Mouse (Mus musculus) cerebellum, adult 9-10 months (tissue): ENCODE measurements around the gene Tex19.2.

ENCODE experiments used
- DNase-seq: peaks from one replicate; pipeline ENCODE4 v3.0.0; 2022

The Tex19.2 gene

GRCm38 (mm10) chr11:121118577-121118976, at the start of gene Tex19.2:
TSS of gene Tex19.2 (minus strand) at chr11:121118677.
- no peak for DNase-seq

- no peak for DNase-seq
Measured at GRCm38 (mm10) chr11:121163751-121164150, 45.3 kb upstream of the Tex19.2 start.

DNA sequence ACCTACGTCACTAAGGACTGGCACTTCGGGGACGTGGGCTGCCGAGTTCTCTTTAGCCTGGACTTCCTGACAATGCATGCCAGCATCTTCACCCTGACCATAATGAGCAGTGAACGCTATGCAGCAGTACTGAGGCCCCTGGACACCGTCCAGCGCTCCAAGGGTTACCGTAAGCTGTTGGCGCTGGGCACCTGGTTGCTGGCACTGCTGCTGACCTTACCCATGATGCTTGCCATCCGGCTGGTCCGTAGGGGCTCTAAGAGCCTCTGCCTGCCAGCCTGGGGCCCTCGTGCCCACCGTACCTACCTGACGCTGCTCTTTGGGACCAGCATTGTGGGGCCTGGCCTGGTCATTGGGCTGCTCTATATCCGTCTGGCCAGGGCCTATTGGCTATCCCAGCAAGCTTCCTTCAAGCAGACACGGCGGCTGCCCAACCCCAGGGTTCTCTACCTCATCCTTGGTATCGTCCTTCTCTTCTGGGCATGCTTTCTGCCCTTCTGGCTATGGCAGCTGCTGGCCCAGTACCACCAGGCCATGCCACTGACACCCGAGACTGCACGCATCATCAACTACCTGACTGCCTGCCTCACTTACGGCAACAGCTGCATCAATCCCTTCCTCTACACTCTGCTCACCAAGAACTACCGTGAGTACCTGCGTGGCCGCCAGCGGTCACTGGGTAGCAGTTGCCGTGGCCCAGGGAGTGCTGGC, 42.3 kb upstream of the Tex19.2 start:
- DNase-seq: no peak

DNA sequence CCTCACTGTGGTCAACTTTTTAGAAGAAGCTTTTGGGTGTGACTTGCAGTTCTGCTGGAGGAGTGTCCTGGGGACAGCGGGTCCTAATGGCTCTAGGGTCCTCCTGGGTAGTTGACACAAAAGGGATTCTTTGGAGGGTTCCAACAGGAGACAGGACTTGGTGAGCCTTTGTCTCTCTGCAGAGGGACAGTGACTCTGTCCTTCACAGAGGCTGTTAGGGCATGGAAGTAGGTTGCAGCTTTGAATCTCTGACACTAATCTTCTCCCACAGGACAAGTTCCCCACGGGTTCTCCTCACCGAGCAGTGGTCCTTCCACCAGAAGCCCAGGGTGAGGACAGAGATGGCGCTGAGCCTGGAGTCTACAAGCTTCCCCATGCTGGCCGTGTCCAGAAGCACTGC, 41.5 kb upstream of the Tex19.2 start, which contains the start of gene Uts2r:
TSS of gene Uts2r (plus strand) at position 301 of the 400 bp plus-strand sequence.
- DNase-seq: no peak

DNA sequence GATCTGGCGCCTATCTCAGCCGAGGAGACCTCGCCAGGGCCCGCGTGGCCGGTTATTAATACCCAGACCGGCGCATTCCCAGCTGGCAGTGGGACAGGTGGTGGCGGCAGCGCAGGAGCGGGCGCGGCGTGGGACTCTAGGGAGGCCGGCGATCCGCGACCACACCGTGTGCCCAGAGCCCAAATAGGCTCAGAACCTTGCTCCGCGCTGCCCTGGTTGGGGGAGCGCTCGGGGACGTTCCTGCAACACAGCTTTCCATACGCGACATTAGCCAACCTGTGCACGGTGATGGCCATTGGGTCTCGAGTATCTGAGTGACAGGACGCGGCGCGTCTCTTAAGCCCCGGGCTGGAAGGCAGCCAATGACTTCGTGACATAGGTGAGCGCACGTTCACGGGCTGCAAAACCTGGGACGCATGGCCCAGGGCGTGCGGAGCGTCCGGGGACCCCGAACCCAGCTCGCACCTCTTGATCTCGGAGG, 38.0 kb upstream of the Tex19.2 start:
- peak; percentile 55 for DNase-seq

GRCm38 (mm10) chr11:121154203-121154602, 35.7 kb upstream of the Tex19.2 start:
- no peak for DNase-seq

- no peak for DNase-seq
Measured at GRCm38 (mm10) chr11:121148193-121148592, 29.7 kb upstream of the Tex19.2 start.

DNA sequence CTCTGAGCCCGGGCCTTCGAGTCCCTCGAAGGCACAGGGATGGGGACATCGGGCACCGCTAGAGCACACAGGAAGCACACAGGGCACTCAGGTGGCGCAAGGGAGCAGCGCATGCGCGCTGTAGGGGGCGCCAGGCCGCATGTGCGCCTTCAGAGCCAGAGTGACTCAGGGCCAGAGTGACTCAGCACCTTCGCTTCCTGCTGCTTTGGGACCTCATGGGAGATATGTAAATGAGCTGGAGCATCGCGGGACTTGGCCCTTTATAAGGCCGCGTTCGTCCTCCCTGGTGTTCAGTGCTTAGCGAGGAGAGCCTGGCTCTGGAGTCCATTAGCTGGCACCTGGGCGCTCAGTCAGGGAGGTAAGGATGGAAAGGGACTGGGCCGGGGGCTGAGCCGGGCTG, 27.4 kb upstream of the Tex19.2 start, which contains the start of gene Tex19.1:
TSS of gene Tex19.1 (plus strand) at position 279 of the 400 bp plus-strand sequence.
- no peak for DNase-seq

DNA sequence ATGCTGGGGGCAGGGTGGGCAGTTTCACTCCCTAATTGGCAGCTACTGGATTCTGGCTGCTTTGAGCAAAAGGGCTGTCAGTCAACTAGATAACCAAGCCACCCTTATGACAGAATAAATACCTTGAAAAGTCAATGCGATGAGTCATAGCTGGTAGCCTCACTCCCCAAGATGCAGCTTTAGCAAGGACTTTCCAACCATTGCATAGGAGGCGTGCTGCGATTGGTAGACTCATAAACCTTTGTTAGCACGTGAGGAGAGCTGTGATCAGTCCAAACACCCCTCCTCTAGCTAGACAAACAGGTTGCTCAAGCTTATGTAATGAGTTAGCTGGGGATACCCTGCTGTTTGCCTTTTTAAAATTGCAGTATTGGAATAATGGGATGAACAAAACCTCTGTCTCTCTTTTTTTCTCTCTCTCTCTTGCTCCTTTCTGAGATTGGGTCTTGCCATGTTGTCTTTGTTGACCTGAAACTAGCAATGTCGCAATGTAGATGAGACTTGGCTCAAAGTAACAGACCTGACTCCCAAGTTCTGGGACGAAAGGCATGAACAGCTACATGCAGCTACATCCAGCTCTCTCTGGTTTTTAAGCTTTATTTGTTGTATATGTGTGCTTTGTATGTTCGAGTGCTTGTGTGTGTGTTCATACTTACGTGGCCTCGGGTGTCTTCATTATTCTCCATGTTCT, 25.0 kb upstream of the Tex19.2 start:
- no peak for DNase-seq

GRCm38 (mm10) chr11:121138732-121139131, 20.3 kb upstream of the Tex19.2 start:
- DNase-seq: no peak

DNA sequence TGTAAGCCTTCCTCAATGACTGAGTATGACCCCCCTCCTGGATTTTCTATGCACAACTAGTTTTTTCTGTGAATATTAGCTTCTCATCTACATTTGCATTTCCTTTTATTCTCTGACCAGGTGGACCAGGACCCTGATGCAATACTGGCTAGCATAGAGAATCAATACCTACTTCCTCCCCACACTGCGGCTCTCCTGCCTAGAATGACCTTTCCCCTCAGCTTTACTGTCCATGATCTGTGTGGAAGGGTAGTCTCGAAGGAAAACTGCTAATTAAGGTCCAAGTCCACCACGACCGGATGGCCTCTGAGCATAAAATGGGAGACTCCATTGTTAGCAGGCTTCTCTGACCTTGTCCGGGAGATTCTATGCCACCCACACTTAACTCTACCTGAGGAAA, 19.2 kb upstream of the Tex19.2 start:
- DNase-seq: no peak

GRCm38 (mm10) chr11:121134600-121134999, 16.1 kb upstream of the Tex19.2 start:
- no peak for DNase-seq

- DNase-seq: no peak
Measured at GRCm38 (mm10) chr11:121129616-121130015, 11.1 kb upstream of the Tex19.2 start.

DNA sequence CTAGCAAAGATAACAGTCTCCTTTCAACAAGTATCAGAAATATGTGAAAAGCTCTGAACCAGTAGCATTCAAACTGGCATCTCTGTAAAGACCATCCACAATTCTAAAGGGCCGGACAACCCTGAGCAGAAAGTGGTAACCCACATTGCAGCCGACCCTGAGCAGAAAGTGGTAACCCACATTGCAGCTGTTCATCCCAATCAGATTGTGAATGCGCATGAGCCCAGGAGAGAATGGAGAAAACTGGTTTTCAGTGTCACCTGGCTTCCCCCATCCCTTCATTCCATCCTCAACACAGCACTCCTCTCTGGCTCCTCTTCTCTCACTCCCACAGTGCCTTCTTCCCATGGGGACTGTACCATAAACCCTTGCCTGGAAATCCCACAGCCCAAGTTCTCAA, 9.0 kb upstream of the Tex19.2 start:
- DNase-seq: no peak

GRCm38 (mm10) chr11:121126395-121126794, 7.9 kb upstream of the Tex19.2 start:
- no peak for DNase-seq

DNA sequence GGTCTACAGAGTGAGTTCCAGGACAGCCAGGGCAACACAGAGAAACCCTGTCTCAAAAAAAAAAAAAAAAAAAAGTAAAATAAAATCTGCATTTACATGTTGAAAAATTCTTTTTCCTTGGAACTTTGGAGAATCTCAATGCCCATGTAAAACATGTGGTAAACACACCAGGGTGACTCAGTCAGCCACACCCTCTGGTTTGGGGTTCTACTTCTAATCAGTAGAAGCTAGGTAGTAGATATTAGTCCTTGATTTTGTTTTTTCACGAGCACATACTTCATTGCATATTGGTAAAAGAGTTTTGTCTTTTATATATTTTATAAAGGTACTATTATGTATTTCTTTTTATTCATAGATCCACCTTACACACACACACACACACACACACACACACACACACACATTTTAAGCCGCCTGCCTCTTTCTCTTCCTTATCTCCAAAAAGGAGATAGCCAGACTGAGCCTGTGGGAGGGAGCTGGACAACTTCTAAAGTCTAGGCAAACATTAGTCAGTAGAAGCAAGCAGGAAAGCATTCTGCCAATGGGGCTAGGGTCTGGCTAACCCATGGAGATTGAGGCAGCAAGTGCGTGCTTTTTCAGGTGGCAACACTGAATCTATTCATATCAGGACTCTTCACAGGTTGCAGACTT, 7.2 kb upstream of the Tex19.2 start:
- no peak for DNase-seq

DNA sequence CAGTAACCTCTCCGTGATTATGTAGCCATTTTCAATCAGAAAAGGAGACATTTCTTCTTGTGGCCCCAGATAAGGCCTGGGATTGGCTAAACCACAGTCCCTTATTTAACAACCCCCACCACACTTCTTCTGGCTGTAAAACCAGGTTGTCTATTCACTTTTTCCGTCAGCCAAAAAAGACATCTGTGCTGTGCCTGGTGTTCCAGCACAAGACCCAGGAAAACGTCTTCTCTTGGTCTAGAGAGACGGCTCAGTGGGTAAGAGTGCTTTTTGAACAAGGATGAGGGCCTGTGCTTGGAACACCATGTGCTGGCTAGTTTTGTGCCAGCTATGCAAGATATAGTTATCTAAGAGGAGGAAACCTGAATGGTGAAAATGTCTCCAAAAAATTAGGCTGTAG, 5.0 kb upstream of the Tex19.2 start:
- DNase-seq: no peak

- DNase-seq: no peak
Measured at GRCm38 (mm10) chr11:121122024-121122670, 3.7 kb upstream of the Tex19.2 start.

DNA sequence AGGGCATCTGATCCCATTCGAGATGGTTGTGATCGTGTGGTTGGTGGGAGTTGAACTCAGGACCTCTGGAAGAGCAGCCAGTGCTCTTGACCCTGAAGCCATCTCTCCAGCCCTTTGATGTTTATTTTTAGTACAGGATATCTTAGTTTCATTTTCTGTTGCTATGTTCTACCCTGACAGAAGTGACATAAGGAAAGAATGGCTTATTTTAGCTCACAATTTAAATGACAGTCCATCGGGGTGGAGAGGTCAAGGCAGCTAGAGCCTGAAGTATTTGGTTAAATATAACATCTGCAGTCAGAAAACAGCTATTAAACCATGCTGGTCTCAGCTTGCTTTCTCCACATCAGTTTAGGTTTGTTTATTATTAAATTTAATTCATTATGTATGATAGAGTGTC, 2.7 kb upstream of the Tex19.2 start:
- no peak for DNase-seq

DNA sequence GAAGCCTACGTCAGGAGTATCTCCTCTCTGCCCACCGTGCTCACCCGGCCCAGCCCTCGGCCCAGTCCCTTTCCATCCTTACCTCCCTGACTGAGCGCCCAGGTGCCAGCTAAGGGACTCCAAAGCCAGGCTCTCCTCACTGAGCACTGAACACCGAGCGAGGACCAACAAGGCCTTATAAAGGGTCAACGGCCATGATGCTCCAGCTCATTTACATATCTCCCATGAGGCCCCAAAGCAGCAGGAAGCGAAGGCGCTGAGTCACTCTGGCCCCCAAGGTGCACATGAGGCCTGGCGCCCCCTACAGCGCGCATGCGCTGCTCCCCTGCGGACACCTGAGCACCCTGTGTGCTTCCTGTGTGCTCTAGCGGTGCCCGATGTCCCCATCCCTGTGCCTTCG, 371 bp downstream of the Tex19.2 start:
- DNase-seq: no peak

DNA sequence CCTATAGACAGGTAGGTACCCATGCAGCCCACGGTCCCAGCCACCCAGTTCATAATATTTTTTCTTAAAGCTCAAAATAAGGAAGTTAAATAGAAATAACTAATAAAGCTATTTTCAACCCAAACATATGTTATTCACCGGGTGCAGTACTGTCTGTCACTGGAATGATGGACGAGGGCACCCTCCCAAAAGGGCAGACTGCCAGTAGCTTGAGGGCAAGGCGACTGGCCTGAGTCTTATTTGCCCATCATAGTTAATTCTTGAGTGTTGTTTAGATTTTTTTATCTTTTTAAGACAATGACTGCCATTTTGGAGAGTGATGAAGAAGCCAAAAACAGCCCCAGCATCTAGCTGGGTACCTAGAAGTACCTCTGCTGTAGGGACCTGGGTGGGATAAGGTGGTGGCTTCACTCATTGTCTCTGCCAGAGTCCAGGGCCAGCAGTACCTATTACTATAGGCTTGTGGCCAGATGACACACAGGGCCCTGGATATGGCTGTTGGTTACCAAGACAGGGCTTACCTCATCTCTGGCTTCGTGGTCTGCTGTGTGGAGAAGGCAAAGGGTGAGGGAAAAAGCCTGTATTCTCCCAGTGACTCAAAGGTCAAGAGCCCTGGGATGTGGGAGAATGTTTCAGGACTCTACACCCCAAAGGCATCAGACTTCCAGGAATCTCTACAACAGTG, 6.2 kb downstream of the Tex19.2 start:
- peak; percentile 76 for DNase-seq

GRCm38 (mm10) chr11:121111601-121112000, 6.9 kb downstream of the Tex19.2 start:
- peak; percentile 10 for DNase-seq

GRCm38 (mm10) chr11:121111051-121111450, 7.4 kb downstream of the Tex19.2 start:
- DNase-seq: no peak
